Mouse (Mus musculus) heart, postnatal 4 days (tissue): ENCODE results near the gene 4930407I10Rik. TPM values are rescaled to one million over a fixed set of nuclear protein-coding genes. Genes with fewer than 3 reads are reported as not detected.
A peak's percentile ranks its signal among the peaks of the same experiment; 100 is the strongest.

Experiments
- DNase-seq: peaks from one replicate; pipeline ENCODE4 v3.0.0; 2021
- total RNA-seq, 2 experiments: library from RNA; stranded (reverse); gene quantifications; 2 replicates each; pipeline ENCODE4 v1.2.3; 2021

The 4930407I10Rik gene
- not detected for total RNA-seq

DNA sequence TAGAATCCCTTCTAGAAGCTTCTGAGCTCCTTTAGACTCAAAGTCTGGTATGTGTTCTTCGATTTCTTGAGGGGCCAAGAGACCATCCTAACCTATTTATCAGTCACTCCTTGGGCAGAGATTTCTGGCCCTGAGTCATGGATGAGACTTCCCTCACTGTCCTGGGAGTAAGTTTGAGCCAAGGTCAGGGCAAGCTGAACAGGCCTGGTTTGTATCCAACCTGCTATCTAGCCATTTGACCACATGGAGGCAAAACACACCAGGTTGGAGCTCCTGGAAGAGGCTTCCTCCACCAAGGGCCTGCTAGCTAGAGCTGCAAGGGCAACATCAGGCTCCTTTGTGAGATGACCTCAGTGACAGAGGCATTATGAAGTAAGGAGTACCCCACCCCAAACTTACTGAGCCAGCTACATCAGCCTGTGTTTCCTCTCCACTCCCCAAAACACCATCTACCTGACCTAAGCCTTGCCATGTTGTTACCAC is at the start of gene 4930407I10Rik:
Gene 4930407I10Rik, plus strand, starts transcription at position 433 of the 483 bp plus-strand sequence.
- no peak for DNase-seq

DNA sequence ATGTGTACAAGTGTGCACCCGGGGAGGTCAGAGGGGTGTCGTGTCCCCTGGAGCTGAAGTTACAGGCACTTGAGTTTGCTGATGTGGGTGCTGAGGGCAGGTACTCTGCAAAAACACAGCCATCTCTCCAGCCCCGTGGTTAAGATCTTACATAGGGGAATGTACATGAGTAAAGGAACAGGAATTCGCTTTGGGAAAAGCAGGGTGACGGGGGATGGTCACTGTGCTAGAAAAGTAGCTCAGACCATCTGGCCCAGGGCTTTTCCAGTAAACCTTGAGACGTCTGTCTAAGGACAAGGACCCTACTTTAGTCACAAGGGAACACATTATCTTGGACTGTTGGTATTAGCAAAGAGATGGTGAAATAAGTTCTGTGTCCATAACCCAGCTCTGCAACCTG is 47.0 kb upstream of the 4930407I10Rik start:
- DNase-seq = no peak

DNA sequence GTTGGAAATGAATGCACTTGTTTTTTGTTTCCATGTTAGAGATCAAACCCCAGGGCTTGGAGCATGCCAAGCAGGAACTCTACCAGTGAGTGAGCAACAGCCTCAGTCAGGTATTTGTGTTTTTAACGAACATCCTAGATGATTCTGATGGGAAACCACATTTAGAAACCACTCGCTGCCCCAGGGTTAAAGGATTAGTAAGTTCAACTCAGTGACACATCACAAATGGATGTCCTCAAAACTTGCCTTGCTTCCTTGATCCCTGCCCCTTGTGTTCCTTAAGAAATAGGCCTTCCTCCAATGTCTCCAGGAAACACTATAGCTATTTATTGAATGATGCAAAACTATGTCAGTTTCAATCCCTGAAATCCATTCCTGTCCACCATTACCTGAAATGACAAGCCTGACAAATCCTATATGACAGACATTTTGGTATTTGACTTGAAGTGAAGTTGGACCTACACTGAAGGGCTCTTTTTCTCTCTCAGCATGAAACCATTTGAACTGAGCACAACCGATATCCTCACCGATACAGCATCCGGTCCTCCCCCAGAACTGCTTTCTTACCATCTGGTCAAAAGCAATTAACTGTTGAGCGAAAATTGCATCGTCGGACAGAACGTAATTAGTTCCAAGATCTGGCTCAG is 44.1 kb upstream of the 4930407I10Rik start:
- no peak for DNase-seq

DNA sequence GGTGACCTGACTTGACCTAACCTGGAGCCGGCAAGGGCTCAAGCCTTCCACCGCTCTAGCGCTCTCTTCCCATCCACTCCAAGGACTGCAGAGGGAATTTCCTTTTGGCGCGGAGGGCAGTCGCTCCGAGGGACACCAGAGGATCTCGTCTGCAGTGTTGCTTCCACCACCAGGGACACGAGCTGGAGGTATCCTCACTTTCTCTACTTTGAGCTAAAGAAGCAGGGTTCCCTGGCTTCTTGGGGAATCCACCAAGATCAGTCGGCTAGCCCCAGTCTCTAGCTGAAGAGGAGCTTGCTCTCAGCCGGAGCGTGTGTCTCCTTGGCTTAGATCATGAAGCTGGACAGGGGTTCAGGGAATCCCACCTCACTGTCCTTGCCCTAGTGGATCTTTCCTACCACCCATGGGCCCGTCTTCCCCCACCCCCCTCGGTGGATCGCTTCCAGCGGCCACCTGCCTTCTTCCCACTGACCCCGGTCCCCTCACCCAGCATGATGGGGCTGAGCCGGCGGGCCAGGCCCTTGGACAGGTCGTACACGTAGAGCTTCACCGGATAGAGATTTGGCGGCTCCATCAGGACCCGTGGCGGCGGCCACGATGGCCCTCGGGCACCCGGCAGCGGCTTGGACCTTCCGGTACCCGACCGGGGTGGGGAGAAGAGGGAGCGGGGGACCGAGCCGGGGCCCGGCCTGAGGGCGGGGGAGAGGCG is 43.4 kb upstream of the 4930407I10Rik start:
- peak; percentile 36 for DNase-seq

DNA sequence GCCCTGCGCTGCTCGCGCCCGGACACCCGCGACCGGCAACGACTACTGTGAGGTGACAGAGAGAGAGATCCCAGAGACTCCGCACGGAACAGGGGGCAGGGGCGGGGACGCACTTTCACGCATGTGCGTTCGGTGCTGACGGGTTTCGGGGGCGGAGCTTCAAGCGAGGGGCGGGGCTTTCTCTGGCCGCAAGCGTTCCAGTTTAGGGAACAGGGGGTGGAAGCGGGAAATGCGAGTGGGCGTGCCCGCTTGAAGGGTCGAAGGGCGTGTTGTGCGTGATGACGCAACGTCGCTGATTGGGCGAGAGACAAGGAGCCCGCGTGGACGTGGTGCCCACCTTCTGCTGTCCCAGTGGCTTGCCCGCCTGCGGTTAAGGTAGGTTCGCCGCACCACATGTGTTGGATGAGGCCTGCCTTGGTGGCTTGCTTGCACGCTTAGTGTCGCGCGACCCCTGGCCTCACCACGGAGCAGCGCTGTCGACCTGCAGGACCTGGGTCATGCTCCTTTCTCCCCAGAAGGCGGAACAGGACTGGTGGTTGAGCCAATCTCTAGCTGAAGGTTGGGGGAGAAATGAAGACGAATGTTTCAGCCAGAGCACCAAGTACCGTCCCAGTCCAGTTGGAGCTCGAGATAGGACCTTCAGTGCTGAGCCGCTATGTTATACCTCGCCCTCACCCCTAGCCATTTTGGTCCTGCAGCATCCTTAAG is 42.7 kb upstream of the 4930407I10Rik start:
- DNase-seq = peak; percentile 100

DNA sequence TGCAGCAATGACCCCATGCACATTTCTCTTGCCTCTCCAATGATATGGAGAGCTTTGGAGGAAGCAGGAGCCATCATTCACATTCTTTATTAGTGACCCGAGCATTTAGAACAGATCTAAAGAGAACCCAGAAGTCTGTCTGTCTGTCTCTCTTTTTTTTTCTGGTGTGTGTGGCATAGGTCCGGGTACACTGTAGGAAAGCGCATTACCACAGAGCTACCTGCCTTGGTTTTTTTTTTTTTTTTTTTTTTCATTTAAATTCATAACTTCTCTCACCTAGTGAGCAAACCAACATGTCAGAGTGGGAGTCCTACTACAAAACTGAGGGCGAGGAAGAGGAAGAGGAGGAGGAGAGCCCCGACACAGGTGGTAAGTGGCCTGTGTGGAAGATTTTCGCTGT is 42.1 kb upstream of the 4930407I10Rik start:
- DNase-seq = no peak

DNA sequence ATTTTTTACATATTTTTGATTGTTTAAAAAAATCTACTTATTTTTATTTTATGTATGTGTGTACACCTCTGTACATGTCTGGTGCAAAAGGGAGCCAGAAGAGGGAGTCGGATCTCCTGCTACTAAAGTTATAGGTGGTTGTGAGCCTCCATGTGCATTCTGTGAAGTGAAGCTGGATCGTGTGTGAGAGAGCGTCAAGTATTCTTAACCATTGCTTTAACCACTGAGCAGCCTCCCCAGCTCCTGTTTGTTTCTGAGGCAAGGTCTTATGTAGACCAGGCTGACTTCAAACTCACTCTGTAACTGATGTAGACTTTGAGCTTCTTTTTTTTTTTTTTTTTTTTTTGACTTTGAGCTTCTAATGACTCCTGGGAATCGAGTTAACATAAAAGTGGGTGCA is 41.5 kb upstream of the 4930407I10Rik start:
- DNase-seq = no peak

DNA sequence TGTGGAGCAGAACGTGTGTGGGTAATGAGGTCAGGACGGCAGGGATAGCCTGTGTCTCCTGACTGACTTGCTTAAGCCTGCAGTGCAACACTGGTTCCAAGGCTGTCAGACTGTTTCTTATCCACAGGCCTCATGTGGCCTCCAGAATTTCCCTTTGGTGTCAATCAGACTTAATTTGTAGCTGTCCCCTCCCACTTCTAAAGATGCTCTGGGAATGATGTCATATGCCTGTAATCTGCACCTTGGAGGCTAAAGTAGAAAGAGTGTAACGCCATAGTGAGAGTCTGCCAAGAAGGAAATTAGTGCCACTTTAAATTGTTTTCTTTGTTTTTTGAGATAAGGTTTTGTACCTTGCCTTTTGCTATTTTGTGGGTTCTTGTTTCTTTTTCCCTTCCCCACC is 39.7 kb upstream of the 4930407I10Rik start:
- no peak for DNase-seq

DNA sequence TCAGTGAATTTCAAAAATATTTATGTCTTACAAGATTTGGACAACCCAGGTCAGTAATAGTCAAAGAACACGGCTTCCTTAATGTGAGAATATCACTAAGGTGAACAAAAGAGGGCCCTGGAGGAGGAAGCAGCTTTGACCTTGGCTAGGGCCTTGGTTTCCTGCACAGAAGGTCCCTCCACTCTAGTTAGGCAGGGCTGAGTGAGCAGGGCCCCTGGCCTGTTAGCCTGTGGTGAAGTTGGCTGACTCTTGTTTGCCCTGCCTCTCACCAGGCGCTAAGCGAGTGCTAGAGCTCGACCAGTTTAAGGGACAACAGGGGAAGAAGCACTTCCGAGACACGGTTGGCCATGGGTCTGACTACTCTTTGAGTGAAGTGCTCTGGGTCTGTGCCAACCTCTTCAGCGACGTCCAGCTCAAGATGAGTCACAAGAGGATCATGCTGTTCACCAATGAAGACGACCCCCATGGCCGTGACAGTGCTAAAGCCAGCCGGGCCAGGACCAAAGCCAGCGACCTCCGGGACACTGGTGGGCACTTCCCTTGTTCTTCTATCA is 36.3 kb upstream of the 4930407I10Rik start:
- no peak for DNase-seq

DNA sequence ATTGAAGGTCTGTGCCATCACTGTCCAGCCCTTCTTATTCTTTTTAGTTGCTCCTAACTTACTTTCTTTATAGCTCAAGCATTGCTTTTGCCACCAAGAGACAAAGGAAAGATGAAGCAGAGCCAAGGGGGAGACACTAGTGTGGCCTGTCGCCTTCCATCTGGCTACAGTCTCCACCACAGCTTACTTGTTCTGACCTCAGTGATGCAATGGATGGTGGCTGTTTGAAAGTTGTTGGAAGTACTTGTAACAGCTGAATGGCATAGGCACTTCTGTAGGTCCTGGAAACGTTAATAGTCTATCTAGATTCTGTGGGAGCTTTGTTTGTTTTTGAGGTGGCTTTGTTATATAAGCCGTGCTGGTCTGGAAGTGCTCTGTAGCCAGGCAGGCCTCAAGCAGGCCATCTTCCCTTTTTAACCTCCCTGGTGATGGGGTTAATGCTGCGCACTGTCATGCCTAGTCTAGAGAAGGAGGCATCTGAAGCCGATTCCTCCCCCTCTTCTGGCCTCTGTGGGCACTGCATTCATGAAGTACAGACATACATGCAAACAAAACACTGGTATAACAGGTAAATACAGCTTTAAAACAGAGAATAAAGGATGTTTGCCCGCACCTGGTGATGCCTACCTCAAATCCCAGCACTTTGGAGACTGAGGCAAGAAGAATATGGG is 34.9 kb upstream of the 4930407I10Rik start:
- DNase-seq = no peak

DNA sequence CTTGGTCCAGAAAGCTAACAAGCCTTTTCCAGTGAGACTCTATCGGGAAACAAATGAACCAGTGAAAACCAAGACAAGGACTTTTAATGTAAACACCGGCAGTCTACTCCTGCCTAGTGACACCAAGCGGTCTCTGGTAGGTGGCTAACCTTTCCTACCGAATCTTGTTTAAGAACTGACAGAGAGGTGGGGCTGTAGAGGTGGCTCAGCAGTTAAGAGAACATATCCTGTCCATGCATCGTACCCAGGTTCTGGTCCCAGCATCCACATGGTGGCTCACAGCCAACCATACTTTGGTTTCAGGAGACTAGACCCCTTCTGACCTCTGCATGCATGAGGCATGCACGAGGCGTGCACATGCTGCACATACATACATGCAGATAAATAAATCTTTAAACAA is 31.7 kb upstream of the 4930407I10Rik start:
- no peak for DNase-seq

DNA sequence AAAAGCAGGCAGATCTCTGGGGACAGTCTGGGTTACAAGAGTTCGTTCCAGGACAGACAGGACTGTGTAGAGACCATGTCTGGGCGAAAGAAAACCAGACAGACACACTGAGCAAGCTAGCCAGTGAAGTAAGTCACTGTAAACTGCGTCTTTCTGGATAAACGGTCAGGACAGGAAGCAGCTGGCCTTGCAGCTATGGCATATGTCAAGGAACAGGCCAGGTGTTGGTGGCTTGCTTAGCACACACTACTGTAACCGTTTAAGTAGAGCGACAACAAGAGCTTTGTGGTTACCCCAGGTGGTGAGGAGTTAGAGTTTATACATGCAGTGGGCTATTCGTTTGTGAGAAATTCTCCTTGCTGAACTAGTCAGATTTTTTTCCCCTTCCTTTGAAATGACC is 31.2 kb upstream of the 4930407I10Rik start:
- no peak for DNase-seq

DNA sequence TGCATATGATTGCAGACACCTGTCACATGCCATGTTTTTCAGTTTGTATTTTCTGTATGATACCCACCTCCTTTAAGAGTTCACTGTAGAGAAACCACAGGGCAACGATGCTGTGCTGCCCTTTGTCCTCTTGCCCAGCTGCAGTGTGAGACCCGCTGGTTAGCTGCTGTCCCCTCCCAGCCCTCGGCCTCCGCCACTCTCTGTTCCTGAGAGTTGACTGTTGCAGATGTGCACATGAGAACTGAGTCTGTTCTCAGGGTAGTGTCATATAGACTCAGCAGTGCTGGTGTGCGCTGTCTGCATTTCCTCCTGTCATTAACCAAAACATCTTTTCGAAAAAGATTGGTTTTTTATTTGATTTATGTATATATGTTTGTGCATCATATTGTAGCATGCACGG is 26.6 kb upstream of the 4930407I10Rik start:
- no peak for DNase-seq

DNA sequence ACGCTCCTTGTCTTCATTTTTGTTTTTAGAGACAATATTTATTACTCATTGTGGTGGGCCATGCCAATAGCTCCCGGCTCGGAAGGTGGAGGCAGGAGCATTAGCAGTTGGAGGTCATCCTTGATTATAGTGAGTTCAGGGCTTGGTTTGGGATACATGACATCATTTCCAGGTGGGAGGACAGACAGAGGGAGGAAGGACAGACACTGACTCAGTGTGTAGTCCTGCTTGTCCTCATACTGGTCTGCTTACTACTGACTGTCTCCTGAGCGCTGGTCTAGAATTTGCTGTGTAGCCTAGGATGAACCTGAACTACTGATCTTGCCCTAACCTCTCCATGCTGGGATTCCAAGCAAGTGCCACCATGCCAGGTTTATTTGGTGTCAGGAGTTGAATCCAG is 25.2 kb upstream of the 4930407I10Rik start, which contains the start of gene Desi1:
Gene Desi1, minus strand, starts transcription at position 101 of the 400 bp plus-strand sequence.
- DNase-seq = no peak

DNA sequence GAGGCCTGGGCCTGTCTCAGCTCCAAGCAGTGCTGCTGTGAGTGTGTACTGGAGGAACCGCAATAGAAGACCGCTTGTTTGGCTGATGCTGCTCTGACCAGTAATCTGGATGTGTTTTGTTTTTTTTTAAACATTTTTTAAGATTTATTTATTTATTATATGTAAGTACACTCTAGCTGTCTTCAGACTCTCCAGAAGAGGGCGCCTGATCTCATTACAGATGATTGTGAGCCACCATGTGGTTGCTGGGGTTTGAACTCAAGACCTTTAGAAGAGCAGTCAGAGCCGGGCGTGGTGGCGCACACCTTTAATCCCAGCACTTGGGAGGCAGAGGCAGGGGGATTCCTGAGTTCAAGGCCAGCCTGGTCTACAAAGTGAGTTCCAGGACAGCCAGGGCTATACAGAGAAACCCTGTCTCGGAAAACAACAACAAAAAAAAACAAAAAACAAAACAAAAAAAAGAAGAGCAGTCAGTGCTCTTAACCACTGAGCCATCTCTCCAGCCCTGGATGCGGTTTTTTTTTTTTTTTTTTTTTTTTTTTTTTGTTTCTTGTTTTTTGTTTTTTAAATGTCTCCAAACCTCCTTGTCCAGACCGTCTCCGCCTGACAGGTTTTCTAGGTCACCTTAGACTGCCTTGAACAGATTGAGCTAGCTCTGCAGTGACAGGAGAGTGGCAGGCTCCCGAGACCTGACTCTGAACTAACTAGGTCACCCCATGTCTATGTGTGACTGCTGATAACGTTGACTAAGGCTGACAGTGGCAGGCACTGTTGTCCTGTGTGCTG is 22.9 kb upstream of the 4930407I10Rik start:
- peak; percentile 39 for DNase-seq

DNA sequence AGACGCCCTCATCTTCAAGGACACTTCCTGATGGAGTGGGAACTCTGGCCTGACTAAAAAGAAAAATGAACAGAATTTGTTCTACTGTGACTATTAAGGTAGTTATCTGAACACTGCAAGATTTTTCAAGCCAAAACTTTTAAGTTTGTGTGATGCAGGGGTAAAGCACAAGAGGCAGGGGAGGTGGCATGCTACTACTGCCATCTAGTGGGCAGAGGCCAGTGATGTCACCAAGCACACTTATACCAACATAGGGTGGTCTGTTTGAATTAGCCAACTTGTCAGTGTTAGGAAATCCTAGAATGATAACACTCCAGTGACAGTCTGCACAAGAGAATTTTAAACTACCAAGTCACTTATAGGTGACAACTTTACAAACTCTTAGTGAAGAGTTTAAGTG is 18.3 kb upstream of the 4930407I10Rik start:
- peak; percentile 58 for DNase-seq

DNA sequence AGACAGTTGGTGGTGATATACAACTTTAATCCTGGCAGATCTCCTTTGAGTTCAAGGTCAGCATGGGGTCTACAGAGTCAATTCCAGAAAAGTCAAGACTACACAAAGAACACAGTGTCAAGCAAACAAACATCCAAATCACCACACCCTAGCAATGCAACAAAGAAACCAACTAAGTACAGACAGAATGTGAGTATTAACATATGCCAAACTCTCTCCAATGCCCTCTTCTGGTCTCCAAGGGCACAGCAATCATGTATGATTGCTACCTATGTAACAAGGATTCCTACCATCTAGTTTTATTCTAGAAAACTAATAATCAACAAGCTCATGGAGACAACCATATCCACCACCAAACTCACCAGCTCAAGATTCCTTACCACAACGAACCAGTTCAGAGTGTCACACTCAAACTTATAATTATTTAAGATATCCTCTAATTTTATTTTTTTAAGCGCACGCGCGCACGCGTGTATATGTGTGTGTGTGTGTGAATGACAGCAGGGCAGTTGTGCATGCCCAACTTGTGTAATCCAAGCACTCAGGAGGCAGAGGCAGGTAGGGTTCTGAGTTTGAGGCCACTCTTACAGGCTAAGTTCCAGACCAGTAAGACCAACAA is 14.7 kb upstream of the 4930407I10Rik start:
- no peak for DNase-seq

DNA sequence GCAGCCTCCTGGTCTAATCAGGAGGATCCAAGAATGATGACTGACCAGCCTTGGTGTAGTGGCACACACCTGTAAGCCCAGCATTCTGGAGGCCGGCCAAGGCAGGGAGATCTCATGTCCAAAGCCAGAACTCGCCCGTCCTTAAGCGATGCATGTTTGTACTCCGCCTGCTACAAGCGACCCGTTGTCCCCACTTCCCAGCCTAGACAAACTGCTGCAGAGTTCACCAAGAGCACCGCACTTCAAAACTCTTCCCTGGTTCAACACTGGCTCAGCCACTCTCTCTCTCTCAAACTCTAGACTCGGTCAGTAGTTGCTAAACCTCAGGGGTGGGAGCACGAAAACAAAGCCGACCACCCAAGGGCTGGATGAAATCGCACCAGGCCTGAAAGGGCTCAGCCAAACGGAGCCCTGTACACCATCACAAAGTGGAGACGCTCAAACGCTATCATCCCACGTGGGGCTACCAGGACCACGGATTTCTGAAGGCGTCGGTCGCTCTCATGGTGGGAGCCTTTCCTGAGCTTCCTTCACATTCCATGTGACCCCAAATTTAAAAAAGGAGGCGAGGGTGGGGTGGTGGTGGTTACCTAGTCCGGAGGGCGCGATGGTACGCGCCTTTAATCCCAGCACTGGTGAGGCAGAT is 12.6 kb upstream of the 4930407I10Rik start:
- DNase-seq = peak; percentile 32

DNA sequence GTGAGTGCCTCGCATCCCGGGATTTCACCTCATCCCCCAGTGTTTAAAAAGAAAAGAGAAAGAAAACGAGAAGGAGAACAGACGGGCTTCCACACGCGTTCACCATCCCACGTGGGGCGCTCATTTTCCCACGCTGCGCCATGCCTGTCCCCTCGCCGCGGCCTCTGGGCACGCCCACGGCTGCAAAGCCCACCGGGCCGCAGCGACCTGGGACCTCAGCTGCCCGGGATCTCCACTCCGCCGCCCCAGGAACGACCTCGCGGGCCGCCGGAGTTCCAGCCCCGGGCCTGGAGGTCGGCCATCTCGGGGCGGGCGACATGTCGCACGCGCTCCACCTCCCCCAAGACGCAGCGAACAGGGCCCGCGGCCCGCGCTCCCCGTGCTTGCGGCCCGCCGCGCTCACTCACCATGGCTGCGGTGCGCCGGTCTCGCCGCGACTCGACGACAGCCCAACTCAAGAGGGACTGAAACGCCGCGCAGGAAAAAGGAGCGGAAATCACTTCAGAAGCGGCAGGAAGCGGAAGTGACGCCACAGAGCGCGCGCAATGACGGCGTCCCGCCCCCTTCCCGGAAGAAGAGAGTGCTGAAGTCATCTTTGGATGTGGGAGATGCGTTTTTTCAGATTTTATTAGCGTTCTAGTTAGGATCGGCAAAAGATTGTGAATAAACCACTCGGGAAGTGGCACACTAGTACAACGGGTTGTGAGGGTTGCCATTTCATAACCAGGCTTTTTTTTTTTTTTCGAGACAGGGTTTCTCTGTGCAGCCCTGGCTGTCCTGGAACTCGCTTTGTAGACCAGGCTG is 11.7 kb upstream of the 4930407I10Rik start, which contains the start of gene Snu13:
Gene Snu13, minus strand, starts transcription at position 519 of the 804 bp plus-strand sequence.
- peak; percentile 93 for DNase-seq

DNA sequence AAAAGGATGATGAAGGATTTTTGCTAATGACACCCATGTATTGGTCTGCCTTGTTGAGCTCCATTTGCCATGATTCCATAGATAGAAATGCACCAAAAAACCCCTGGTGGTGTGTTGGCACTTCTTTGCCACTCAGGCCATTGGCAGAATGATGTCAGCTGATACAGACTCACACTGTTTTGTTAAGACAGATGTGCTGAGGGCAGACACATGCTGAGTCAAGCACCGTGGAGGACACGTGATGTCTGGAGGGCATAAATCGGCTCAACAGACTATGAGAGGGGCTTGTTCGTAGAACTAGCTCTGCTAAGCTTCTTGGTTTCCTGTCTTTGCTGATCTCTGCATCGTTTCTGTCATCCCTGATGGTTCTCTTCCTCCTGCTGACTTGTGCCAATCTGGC is 6.4 kb upstream of the 4930407I10Rik start:
- DNase-seq = no peak
